Mouse (Mus musculus) urinary bladder, adult 2 months (tissue): ENCODE measurements around the gene Tjp1. TPM values are rescaled to one million over a fixed set of nuclear protein-coding genes. Genes with fewer than 3 reads are reported as not detected.

Experiments used
- DNase-seq: peaks from one replicate; pipeline ENCODE4 v3.0.0; 2022; ENCODE audit warnings: low spot score
- polyA plus RNA-seq: library from polyadenylated mRNA; depleted of rRNA; stranded (reverse); fragments of >200 nt; gene quantifications from 2 replicates; pipeline ENCODE4 v1.2.3, GENCODE M21; 2012

Tjp1 gene
- polyA plus RNA-seq, 1 experiment: 71.6 TPM

DNA sequence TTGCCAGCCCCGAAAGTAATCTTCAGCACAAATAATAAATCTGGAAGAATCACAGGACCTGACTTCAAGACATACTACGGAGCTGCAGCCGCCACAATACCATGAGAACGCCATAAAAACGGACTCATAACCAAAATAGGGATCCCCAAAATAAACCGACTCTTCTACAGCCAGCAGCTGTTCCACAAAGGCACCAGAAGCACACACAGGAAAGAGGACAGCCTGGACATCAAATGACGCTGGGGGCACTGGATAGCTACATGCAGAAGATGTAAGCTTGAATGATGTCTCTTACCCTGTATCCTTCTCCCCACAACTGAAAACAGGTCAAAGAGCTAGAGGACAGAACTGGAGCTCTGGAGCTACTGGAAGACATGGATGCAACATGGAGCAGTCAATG is 138.0 kb downstream of the Tjp1 start:
- no peak for DNase-seq

DNA sequence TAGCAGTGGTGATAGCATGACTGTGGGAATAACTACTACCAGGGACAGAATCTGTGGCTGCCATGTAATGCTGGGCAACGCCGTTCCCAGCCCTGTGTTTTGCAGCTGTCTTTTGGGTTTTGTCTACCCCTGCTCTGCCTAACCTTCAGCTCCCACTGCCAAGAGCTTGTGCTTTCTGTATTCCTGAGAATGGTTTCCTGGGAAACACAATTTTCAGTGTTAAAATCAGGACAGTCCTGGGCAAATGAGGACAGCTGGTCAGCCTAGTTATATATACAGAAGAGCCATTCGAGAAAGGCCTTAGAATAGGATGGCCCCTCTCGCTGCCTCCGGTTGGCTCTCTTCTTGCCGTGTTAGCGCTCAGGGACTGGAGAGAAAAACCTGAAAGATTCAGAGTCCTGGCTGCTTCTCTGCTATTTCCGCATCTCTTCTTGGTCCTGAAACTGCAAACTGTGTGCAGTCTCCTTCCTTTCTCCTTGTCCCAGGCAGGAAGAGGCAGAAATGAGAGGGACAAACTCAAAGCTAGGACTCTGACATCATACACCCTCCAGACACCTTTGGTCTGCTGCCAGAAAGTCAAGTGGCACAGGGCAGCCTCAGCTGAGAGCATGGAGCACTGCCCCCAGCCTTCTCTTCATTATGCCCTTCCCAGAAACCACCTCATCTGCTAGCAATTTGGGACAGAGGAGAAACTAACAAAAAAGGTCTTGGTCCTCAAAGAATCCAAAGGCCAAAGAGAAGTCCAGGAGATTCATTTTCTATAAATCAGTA is 139.2 kb downstream of the Tjp1 start:
- no peak for DNase-seq

DNA sequence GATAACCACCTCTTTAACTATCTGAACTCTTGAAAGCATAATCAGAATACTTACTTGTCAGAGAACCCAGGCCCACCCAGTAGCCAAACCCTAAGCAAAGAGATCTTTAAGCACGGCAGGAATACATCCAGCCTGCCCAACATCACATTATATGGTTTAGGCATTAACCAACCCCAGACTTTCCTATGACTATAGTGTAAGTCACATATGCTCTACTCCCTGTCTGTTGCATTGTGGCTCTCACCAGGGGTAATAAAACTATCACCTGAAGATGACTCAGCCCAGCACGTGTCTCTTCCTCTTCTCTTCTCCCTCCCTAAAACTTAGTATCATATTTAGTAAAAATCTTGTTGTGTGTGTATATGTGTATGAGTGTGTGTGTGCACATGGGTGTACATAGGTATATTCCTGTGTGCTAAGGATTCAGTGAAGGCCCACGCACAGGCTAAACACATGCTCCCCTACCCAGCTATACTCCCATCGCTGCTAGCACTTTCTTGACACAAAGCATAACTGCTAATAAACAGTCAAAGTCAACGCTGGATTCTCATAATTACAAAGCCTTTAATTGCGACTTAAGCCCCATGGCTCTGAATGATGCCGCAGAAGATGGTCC is 139.9 kb downstream of the Tjp1 start:
- DNase-seq: no peak

DNA sequence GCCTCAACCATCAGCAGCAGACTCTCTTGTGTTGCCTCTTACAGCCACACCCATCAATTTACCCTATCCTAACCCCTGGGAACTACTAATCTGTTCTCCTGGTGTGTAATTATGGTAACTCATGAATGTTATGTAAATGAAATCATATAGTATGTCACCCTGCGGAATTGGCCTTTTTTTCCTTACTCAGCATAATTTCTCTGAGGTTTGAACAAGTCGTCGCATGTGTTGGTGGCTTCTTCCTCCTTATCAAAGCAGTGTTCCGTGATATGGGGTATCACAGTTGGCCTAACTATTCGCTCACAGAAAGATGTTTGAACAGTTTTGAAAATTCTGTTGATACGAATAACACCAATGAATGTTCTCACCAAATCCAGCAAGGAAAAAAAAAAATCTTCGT is 142.8 kb downstream of the Tjp1 start:
- no peak for DNase-seq

DNA sequence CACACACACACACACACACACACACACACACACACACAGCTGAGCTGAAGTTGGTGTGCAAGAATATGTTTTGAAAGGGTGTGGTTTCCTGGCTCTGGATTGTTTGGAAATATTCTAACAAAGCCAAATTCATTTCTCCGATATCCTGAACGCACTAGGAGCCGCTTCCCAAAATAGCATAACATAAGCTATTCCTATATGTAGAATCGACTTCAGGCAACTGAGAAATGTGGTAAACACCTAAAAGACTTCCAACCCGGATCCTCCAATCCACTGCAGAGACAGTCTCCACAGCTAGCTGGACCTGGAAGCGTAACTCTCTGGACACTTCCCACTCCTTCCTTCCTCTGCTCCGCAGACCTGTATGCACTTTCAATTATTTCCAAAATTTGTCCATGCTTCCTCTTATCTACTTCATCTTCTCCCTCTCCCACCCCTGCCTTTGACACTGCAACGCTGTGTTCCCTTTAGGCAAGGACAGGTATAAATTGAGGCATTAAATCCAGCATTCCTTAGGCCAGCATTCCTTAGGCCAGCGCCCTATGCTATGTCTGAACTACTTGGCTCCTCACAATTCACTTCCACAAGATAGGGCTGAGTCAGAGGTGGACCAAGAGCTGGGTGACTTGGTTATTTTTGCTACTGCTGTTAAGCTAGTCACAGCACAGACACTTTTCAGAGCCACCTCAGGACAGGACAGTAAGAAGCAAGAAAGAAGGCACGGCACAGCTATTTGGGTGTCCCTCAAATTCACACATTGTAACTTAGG is 144.9 kb downstream of the Tjp1 start:
- no peak for DNase-seq

DNA sequence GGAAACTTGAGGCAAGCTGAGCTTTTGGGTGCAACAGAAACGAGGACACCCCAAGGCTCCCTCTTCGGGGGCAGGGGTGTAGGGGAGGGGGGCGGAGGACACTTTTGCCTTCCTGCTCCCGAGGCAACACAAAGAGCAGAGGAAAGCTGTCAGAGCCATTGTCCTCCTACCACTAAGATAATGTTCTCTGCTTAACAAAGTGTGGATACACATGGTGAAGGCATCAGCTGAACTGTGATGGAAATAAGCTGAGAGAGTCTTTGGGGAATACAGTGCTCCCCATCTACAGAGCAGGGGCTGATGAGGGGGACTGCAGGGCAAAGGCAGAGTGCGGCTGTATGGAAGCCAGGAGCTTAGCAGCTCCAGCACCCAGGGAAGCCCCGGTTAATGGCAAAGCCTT is 145.7 kb downstream of the Tjp1 start:
- DNase-seq: no peak

DNA sequence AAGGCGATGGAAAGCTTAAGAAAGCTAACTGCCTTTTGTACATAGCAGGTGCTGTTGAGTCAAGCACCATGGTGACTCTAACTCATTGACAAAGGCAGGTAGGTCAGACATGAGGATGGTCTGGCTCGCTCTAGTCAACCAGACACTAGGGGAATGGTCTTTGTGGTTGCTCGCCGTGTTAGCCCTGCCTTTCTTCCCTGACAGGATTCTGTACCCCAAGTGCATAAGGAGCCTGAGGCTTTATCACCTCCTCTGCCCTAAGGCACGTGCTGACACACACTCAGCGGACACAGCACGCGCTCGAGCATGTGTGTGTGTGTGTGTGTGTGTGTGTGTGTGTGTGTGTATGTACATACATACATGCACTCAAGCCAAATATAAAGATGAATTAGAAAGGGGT is 146.9 kb downstream of the Tjp1 start:
- DNase-seq: no peak

DNA sequence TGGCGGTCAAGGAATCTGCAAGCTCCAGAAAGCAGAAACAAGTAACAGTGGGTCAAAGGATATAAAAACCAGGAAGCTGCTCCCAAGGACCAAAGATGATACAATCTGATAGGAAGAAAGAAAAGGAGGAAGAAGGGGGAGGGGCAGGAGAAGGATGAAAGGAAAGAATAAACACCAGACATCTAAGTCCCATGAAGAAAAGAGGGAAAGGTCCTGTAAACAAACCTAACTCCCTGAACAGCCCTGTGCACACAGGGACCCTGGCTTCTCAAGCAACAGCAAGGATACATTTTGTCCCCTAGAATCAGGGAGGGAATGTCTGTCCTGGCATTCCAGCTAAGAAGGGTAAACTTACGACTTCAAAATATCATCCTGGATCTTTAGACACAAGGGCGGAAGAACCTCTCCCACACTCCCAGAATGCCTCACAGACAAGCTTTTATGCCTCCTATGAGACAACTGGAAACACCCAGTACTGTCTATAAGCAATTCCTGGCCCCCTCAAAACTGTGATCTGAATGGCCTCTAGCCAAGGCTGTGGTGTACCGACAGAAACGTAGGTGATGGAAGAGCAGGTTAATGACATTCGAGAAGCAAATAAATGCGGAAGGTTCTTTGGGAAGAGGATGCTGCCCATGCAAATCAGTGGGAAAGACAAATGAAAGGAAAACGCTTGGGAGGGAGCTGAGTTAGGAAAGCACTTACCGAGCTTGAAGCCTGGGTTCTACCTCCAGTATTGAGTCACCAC is 148.6 kb downstream of the Tjp1 start:
- DNase-seq: no peak

DNA sequence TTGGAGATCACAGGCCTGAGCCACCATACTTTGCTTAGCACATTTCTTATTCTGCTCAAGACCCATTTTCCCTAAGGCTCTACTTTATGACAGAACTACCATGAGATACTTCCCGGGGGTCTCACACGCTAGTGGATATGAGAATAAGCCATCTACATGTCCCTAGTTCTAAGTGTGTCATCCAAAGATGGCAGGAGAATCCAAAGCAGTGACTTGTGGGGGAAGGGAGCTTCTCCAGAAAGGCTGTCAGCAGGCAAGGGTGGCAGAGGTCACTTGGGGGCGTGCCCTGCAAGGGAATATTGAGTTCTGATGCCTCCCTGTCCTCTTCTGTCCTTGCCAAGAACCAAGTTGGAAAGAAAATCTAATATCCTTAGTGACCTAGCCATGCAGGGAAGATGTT is 150.1 kb downstream of the Tjp1 start:
- DNase-seq: no peak

DNA sequence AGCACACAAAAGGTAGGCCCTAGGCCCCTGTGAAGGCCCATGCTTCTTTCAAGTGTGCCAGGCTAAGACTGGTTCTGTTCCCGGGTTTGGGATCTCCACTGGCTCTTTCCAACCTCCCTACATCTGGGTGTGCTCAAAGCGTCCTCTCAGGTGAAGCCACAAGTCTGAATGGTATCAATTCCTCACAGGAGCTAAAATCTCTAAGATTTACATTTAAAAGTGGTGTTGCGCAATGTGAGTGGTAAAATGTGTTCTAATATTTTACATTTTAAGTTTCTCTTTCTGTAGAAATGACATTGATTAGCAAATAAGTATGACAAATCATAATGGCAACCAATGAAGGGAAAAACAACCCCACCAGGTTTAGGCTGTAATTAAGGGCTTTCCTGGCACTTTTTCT is 152.0 kb downstream of the Tjp1 start:
- no peak for DNase-seq

DNA sequence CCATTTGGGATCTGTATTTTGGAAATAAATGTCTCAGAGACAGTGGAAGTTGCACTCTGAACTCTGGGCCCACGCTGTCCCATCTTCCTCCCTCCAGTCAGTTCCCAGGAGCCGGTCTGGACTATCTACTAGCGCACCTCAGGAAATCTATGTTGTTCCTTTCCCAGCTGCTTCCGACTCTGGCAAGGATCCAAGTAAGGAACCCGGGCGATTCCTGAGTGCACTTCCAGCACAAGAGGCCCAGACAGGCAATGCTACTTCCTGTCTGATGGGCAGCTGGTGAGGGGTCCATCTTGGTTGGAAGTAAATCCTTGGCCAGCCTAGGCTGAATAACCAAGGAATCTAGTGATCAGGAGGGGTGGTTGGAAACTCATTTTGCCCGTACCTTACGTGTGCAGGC is 152.4 kb downstream of the Tjp1 start:
- DNase-seq: no peak

DNA sequence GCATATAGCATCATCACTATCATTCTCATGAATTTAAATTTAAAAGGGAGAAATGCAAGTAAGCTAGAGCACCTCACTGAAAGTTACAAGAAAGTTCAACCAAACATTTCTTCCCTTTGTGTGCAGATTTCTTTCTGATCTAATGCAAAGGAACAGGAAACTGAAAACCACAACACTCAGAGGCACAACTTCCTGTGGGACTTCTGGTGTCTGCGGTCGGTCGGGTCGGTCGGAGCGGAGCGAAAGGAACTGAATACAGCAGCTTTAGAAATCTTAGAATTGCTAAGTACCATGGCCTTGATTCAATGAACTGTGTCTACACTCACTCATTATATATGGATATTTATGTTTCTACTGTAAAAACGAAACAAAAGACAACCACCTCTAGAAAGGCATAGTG is 154.2 kb downstream of the Tjp1 start:
- DNase-seq: no peak

DNA sequence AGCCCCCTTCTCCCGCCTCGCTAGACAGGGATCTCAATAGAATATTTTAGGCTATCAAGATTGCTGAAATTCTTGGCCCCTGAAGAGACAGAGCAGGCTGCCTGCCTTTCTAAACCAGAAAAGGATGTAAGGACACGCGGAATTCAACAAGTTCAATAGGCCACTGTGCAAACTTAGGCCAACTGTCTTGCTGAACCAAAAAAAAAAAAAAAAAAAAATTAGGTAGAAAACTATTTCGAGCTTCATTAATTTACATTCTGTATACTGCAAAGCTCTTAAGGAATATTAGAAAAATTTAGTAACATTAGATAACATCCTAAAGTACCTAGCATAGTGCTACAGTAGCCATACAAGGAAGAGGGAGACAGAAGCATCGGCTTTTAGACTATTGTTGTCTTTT is 155.8 kb downstream of the Tjp1 start:
- no peak for DNase-seq

DNA sequence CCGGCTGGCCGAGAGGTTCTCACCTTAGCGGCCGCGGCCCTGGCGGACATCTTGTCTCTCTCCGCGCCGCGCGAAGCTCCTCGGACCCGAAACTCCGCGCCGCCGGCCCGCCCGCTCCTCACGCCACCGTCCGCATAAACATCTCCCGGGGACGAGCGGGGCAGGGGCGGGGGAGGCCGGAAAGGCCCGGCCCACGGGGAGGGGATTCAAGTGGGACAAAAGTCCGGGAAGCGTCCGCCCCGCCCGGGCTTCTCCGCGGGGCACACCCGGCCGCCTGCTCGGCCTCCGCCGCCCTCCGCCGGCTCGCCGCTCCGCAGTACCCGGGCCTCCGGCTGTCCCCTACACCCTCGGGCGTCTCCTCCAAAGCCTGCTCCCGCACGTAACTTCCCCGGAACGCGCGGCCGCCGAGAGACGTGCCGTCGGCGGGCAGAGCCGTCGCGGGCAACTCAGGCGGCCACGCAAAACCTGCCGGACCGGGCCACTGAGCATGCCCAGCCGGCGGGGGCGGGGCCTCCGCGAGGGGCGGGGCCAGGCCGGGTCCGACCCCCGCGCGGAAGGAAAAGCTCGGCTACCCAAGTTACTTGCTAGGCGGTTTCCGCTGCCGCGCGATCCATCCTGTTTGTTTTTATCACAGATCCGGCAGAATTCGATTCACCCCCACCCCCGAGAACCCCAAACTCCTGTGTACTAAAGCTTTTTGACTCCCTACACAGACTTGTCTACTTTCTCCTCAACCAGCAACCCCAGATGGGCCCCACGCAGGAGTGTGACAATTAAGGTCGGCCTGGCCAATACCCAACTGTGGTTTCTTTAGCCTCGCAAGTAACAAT is 156.6 kb downstream of the Tjp1 start:
- DNase-seq: peak; percentile 99

DNA sequence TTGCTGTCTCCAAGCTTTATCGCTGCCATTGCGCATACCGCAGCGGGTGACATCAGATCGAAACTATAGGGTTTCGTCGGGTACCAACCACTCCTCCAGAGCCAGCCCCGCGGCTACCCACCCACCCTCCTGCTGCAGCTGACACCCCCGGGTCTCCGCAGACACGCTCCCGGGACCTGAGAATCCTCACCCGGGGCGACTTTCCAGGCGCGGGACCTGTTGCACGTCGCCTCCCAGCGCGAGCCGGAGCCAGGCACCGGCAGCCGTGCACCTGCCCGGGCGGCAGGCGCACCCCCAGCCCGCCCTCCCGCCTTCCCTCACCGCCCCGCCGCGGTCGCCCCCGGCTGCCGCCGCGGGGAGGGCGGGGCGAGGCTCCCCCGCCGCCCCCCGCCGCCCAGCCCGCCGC is 157.2 kb downstream of the Tjp1 start:
- no peak for DNase-seq

DNA sequence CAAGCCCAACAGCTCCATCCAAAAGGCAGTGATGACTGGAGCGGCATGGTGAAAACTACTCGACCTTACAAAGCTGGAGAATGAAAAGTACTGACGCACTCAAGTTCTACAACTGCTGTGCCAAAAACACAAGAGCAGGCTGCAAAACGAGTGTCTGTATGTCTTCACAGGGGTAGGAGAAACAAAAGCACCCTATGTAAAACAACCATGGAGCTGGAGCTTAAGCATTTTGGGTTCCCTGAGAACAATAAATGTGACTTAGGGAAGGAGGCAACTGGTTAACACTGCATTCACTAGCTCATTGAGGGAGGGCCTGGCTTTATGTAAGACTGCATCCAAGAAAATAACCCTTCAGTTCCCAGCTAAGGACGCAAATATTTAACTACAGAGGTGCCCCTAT is 158.5 kb downstream of the Tjp1 start:
- no peak for DNase-seq

DNA sequence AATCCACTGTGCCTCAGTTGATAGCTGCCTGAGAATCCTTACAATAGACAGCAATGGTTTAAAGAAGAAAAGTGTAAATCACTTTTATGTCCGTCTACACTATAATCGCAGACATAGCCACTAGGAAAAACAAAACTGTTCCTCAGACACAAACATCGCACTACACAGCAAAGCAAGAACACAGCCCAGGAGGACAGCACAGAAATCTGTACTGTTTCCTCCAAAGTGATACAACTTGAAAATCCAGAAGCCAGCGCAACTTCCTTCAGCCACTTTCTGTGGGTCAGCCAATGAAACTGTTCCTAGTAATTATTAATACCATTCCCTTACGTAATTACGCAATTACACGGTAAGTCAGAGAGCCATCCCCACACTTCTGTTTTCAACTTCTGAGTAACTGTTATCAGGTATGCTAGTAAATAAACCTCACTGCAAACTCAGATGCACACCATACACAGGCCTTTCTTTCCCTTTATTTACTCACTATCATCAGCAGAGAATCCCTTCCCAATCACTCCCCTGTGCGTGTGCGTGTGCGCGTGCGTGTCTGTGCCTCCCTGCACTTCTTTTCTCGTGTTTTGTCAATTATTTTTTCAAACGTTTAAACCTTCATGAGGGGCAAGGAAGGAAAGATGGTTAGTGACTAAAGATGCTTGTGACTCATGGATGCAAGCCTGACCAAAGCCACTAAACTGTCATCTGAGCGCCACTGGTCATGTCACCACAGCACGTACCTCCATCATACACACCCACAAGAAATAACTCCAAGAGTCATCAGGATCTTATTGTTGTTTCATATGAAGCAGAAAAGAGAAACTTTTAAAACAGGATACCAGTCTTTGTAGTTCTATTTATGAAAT is 160.0 kb downstream of the Tjp1 start:
- no peak for DNase-seq

DNA sequence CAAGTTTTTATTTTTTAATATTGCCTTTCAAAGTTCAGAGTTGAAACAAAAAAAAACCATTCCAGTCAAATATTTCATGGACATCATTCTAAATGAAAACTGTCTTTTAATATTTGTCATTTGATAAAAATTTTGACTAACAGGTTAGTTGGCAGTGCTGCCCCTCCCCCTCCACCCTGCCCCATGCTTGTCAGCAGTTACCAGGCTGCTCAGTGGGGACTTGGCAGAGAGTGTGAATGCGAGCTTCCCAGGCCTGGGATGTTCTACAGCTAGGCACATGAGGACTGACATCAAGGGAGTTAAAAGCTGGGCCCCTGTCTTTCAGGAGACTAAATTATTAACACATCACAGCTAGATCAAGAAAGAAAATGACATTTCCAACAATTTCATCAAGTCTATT is 161.4 kb downstream of the Tjp1 start:
- no peak for DNase-seq

DNA sequence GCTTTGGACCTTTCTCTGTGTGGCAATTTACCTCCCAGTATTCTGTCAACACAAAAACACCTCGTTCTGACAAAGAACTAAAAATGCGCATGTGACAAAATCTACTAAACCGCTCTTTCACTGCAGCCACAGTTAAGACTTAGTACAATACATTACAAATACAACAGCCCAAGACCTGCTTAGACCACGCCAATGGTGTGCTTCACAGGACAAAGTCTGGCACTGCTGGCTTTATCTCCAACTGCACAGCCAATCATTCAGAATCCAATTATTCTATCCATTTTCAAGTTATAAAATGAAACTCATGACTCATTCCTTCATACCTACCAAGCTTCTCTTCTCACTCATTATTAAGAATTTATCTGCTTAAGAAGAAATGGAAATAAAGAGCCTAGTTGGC is 162.0 kb downstream of the Tjp1 start:
- DNase-seq: no peak

DNA sequence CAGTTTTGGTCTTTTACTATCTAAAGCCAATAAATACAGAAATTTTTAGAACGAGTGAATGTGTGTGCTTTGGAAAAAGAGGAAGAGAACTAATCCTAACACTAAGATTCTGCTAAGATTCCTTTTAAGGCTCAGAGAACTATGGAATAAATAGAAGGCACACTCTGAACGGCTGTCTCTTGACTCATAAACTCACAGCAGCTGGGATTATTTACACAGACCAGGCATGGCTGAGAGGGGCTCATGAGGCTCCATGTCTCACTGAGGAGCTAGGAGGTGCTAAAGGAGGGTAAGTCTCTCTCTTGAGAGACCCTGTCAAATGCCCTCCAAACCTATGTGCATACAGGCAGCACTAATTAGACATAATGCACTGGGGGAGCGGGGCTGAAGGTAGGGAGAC is 167.3 kb downstream of the Tjp1 start:
- DNase-seq: no peak

DNA sequence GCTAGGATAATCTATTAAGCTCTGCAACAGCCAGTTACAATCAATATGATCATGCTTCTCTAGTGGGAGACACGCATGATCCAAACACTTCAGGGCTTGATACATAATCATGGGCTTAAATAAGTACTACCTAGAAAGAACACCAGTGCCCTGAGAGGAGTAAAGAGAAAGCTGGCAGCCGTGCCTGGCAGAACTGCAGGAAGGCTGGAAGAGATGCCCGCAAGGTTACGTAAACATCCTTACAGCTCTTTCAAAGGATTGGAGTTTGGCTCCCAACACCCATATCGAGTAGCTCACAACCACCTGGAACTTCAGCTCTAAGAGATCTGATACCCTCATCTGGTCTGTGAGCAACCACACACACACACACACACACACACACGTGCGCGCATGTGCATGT is 167.8 kb downstream of the Tjp1 start:
- no peak for DNase-seq
